In the genomic region with DNA sequence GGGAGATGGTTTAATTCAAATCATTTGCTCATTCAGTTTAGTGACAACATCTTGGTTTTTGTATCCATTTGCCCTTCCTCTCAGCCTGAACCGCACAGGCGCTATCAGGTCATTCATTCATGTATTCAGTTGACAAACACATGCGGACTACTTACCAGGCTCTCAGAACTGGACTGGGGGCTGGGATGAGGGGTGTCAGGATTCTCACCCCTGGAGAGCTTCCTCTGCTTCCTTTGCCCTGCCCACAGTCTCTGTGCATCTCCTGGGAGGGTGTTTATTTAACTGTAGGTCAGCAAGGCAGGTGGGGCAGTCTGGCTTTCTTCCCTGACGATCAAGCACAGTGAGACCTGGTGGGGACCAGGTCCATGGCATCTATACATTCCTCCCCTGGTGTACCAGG, we compare ENCODE assay signal across 28 mouse cellular contexts.
DNase-seq lines count a peak whose midpoint lies in the region; ATAC-seq and TF ChIP-seq lines count a peak whose summit lies in the region.
"Had no signal": no experiment of that assay in that cellular context is flagged by ENCODE, and none has a peak within 500 bp of the region (broad histone marks: within the 10 kb centered on the region; RNA-seq: fewer than 3 reads in every experiment).

No protein-coding gene starts in this region.

- no peaks in the 10 kb centered on the region for H3K27me3 ChIP-seq in embryonic facial prominence, embryonic 13.5 days
- H3K27me3 ChIP-seq in embryonic facial prominence, embryonic 10.5 days (replicated peaks; ENCODE audit: low read depth, poor library complexity, severe bottlenecking) = no peaks in the 10 kb centered on the region
- no peaks in the 10 kb centered on the region for H3K27me3 ChIP-seq in midbrain, embryonic 11.5 days (ENCODE audit: control insufficient read depth, insufficient read depth, low read length)
- H3K27me3 ChIP-seq in midbrain, embryonic 14.5 days (ENCODE audit: control insufficient read depth, insufficient read depth, low read length) = no peaks in the 10 kb centered on the region
- no peaks in the 10 kb centered on the region for H3K27me3 ChIP-seq in forebrain, embryonic 13.5 days
- no peaks in the 10 kb centered on the region for H3K27me3 ChIP-seq in hindbrain, embryonic 13.5 days
- H3K27me3 ChIP-seq: CH12.LX; embryonic facial prominence, embryonic 12.5 days; embryonic facial prominence, embryonic 15.5 days; forebrain, embryonic 12.5 days; forebrain, embryonic 15.5 days had no signal

- DNase-seq in embryonic facial prominence, embryonic 10.5 days (ENCODE audit: low spot score) = no peak
- DNase-seq in midbrain, embryonic 11.5 days (ENCODE audit: low spot score, missing footprints) = peak; percentile 2
- no peak for DNase-seq in midbrain, embryonic 14.5 days
- DNase-seq in ES-E14 (ENCODE audit: low read depth, low spot score) (no peak), ZHBTc4 (ENCODE audit: low read depth, low spot score) (peak; percentile 38)
- DNase-seq: adrenal gland, adult 2 months; adrenal gland, postnatal 10 days; adrenal gland, postnatal 25 days; B cell, adult 2 months; cerebellum, adult 11 months; cerebellum, adult 18-20 months; cerebellum, adult 8-10 months; cerebellum, adult 9-11 months; cerebellum, postnatal 14 days; cerebellum, postnatal 36 days; embryo, embryonic 11 days; forebrain, postnatal 0 days had no signal

- H3K9ac ChIP-seq in embryonic facial prominence, embryonic 13.5 days = no peak overlapping the region
- no peak overlapping the region for H3K9ac ChIP-seq in midbrain, embryonic 11.5 days (ENCODE audit: low read length)
- H3K9ac ChIP-seq in midbrain, embryonic 14.5 days (replicated peaks; ENCODE audit: low read length) = no peak overlapping the region
- no peak overlapping the region for H3K9ac ChIP-seq in ES-E14 (ENCODE audit: insufficient read depth, low read depth, low read length, poor library complexity, severe bottlenecking)
- H3K9ac ChIP-seq in forebrain, embryonic 13.5 days = no peak overlapping the region
- H3K9ac ChIP-seq in hindbrain, embryonic 13.5 days = no peak overlapping the region
- H3K9ac ChIP-seq: embryonic facial prominence, embryonic 12.5 days; embryonic facial prominence, embryonic 15.5 days; forebrain, embryonic 12.5 days; forebrain, embryonic 15.5 days; forebrain, postnatal 0 days had no signal

- H3K4me3 ChIP-seq in embryonic facial prominence, embryonic 13.5 days = no peak overlapping the region
- no peak overlapping the region for H3K4me3 ChIP-seq in embryonic facial prominence, embryonic 10.5 days
- no peak overlapping the region for H3K4me3 ChIP-seq in midbrain, embryonic 11.5 days (ENCODE audit: low read depth, low read length)
- no peak overlapping the region for H3K4me3 ChIP-seq in midbrain, embryonic 14.5 days (replicated peaks; ENCODE audit: low read depth, low read length)
- peak overlapping the region; percentile 5 to 9; a peak in 1 of 4 replicates for H3K4me3 ChIP-seq in ES-E14 (ENCODE audit: insufficient read depth in 1 of 2, low read depth in 1 of 2, low read length in 2 of 2, poor library complexity in 1 of 2, severe bottlenecking in 1 of 2)
- H3K4me3 ChIP-seq in forebrain, embryonic 13.5 days = no peak overlapping the region
- H3K4me3 ChIP-seq in hindbrain, embryonic 13.5 days = no peak overlapping the region
- H3K4me3 ChIP-seq: embryonic facial prominence, embryonic 12.5 days; embryonic facial prominence, embryonic 15.5 days; erythroblast, embryonic 14.5 days; forebrain, embryonic 10.5 days; forebrain, embryonic 12.5 days; forebrain, embryonic 15.5 days had no signal

- in situ Hi-C loops in ES-E14 (cut with MboI; ENCODE audit: low sequenced_read_pairs in 2 of 2, unreplicated experiment in 2 of 2) = no loop called here

- ATAC-seq in embryonic facial prominence, embryonic 13.5 days (ENCODE audit: insufficient number of reproducible peaks, insufficient read depth, low FRiP score, low TSS enrichment, low read depth) = no peak
- ATAC-seq in midbrain, embryonic 11.5 days (ENCODE audit: low FRiP score) = no peak
- ATAC-seq in midbrain, embryonic 14.5 days (ENCODE audit: low FRiP score, low TSS enrichment) = no peak
- no peak for ATAC-seq in forebrain, embryonic 13.5 days
- no peak for ATAC-seq in hindbrain, embryonic 13.5 days (ENCODE audit: low FRiP score)
- ATAC-seq: CD4-positive, CD25-positive, alpha-beta regulatory T cell, adult 4 months; forebrain, embryonic 15.5 days; forebrain, postnatal 0 days had no signal

- no peaks in the 10 kb centered on the region for H3K9me3 ChIP-seq in embryonic facial prominence, embryonic 13.5 days
- no peaks in the 10 kb centered on the region for H3K9me3 ChIP-seq in embryonic facial prominence, embryonic 10.5 days
- no peaks in the 10 kb centered on the region for H3K9me3 ChIP-seq in midbrain, embryonic 11.5 days (ENCODE audit: control insufficient read depth, low read length)
- H3K9me3 ChIP-seq in midbrain, embryonic 14.5 days (ENCODE audit: control insufficient read depth, low read length) = no peaks in the 10 kb centered on the region
- H3K9me3 ChIP-seq in ES-E14 (ENCODE audit: control insufficient read depth, insufficient read depth, low read depth, low read length) = peaks cover 5% of the 10 kb centered on the region; the same call in 1 of the 2 replicates
- H3K9me3 ChIP-seq in forebrain, embryonic 13.5 days (replicated peaks) = no peaks in the 10 kb centered on the region
- H3K9me3 ChIP-seq in hindbrain, embryonic 13.5 days = no peaks in the 10 kb centered on the region
- H3K9me3 ChIP-seq: embryonic facial prominence, embryonic 12.5 days; embryonic facial prominence, embryonic 15.5 days; forebrain, embryonic 10.5 days; forebrain, embryonic 12.5 days; forebrain, embryonic 15.5 days had no signal

- H3K4me1 ChIP-seq in embryonic facial prominence, embryonic 13.5 days = peaks cover 17% of the 10 kb centered on the region
- H3K4me1 ChIP-seq in embryonic facial prominence, embryonic 10.5 days = peaks cover 12% of the 10 kb centered on the region
- peaks cover 3% of the 10 kb centered on the region; the same call in 1 of the 2 replicates for H3K4me1 ChIP-seq in midbrain, embryonic 11.5 days (ENCODE audit: control insufficient read depth, insufficient read depth, low read length)
- no peaks in the 10 kb centered on the region for H3K4me1 ChIP-seq in midbrain, embryonic 14.5 days (ENCODE audit: control insufficient read depth, insufficient read depth, low read length)
- no peaks in the 10 kb centered on the region; a peak in 1 of 4 replicates for H3K4me1 ChIP-seq in ES-E14 (ENCODE audit: control insufficient read depth in 2 of 2, insufficient read depth in 2 of 2, low read length in 2 of 2, poor library complexity in 1 of 2)
- H3K4me1 ChIP-seq in forebrain, embryonic 13.5 days = peaks cover 8% of the 10 kb centered on the region; the same call in 1 of the 2 replicates
- peaks cover 7% of the 10 kb centered on the region; the same call in 1 of the 2 replicates for H3K4me1 ChIP-seq in hindbrain, embryonic 13.5 days (replicated peaks)

- WGBS in embryonic facial prominence, embryonic 13.5 days = 80% methylated on average over 4 of the region's 4 CpGs
- WGBS in embryonic facial prominence, embryonic 10.5 days = 86% methylated on average over 4 of the region's 4 CpGs
- 80% methylated on average over 4 of the region's 4 CpGs for WGBS in midbrain, embryonic 11.5 days
- 87% methylated on average over 4 of the region's 4 CpGs for WGBS in midbrain, embryonic 14.5 days
- WGBS in forebrain, embryonic 13.5 days = 80% methylated on average over 4 of the region's 4 CpGs
- 84% methylated on average over 4 of the region's 4 CpGs for WGBS in hindbrain, embryonic 13.5 days

- no peak overlapping the region for H3K4me2 ChIP-seq in embryonic facial prominence, embryonic 13.5 days
- H3K4me2 ChIP-seq in midbrain, embryonic 11.5 days = no peak overlapping the region
- no peak overlapping the region for H3K4me2 ChIP-seq in midbrain, embryonic 14.5 days (ENCODE audit: low read length)
- H3K4me2 ChIP-seq in forebrain, embryonic 13.5 days = no peak overlapping the region
- no peak overlapping the region for H3K4me2 ChIP-seq in hindbrain, embryonic 13.5 days
- H3K4me2 ChIP-seq: embryonic facial prominence, embryonic 12.5 days; embryonic facial prominence, embryonic 15.5 days; forebrain, embryonic 12.5 days; forebrain, embryonic 15.5 days had no signal

- no peaks in the 10 kb centered on the region for H3K36me3 ChIP-seq in embryonic facial prominence, embryonic 13.5 days
- H3K36me3 ChIP-seq in embryonic facial prominence, embryonic 10.5 days (replicated peaks) = no peaks in the 10 kb centered on the region
- no peaks in the 10 kb centered on the region for H3K36me3 ChIP-seq in midbrain, embryonic 11.5 days (ENCODE audit: control insufficient read depth, insufficient read depth, low read length)
- H3K36me3 ChIP-seq in midbrain, embryonic 14.5 days (ENCODE audit: control insufficient read depth, insufficient read depth, low read length) = no peaks in the 10 kb centered on the region
- peaks cover 2% of the 10 kb centered on the region for H3K36me3 ChIP-seq in ES-E14 (ENCODE audit: control insufficient read depth, insufficient read depth, low read length, poor library complexity, severe bottlenecking)
- no peaks in the 10 kb centered on the region for H3K36me3 ChIP-seq in forebrain, embryonic 13.5 days (ENCODE audit: poor library complexity, severe bottlenecking)
- no peaks in the 10 kb centered on the region for H3K36me3 ChIP-seq in hindbrain, embryonic 13.5 days
- H3K36me3 ChIP-seq: embryonic facial prominence, embryonic 12.5 days; embryonic facial prominence, embryonic 15.5 days; forebrain, embryonic 10.5 days; forebrain, embryonic 12.5 days; forebrain, embryonic 15.5 days had no signal

- H3K27ac ChIP-seq in embryonic facial prominence, embryonic 13.5 days = 0 out of 2 replicates have a peak overlapping the region, but pooled peaks have one; percentile 16
- H3K27ac ChIP-seq in embryonic facial prominence, embryonic 10.5 days (replicated peaks) = no peak overlapping the region
- H3K27ac ChIP-seq in midbrain, embryonic 11.5 days (ENCODE audit: low read depth, low read length) = no peak overlapping the region
- H3K27ac ChIP-seq in midbrain, embryonic 14.5 days (replicated peaks; ENCODE audit: low read depth, low read length) = no peak overlapping the region
- H3K27ac ChIP-seq in ES-E14 (ENCODE audit: insufficient read depth, low read depth, low read length, poor library complexity, severe bottlenecking) = peak overlapping the region; percentile 33; the same call in 1 of the 2 replicates
- no peak overlapping the region for H3K27ac ChIP-seq in forebrain, embryonic 13.5 days
- no peak overlapping the region for H3K27ac ChIP-seq in hindbrain, embryonic 13.5 days
- H3K27ac ChIP-seq: embryonic facial prominence, embryonic 12.5 days; forebrain, embryonic 10.5 days; forebrain, embryonic 12.5 days; forebrain, embryonic 15.5 days had no signal

TF ChIP-seq in ES-E14, 5 proteins besides CTCF, POLR2A, EP300 and RAD21:
- TF ChIP-seq MAFK (IDR thresholded peaks at IDR 0.05; ENCODE audit: insufficient read depth, low read depth, low read length) = no peak
- no peak for TF ChIP-seq CHD2 (IDR thresholded peaks at IDR 0.05; ENCODE audit: low read depth, low read length)
- no peak for TF ChIP-seq ZC3H11A (IDR thresholded peaks at IDR 0.05; ENCODE audit: borderline replicate concordance, low read depth, low read length)
- no peak for TF ChIP-seq HCFC1 (IDR thresholded peaks at IDR 0.05; ENCODE audit: borderline replicate concordance, insufficient read depth, low read length)
- no peak for TF ChIP-seq ZNF384 (IDR thresholded peaks at IDR 0.05; ENCODE audit: low read depth, low read length)

Comparison
In these comparisons a context has a peak if more than half of its experiments do, and no peak if none do; other contexts are left out.
1. H3K27ac ChIP-seq: peak in embryonic facial prominence, embryonic 13.5 days (single experiment) and ES-E14 (single experiment); none in embryonic facial prominence, embryonic 10.5 days (single experiment), midbrain, embryonic 11.5 days (single experiment), midbrain, embryonic 14.5 days (single experiment), forebrain, embryonic 13.5 days (single experiment) and hindbrain, embryonic 13.5 days (single experiment).
2. DNase-seq: peak in midbrain, embryonic 11.5 days (single experiment) and ZHBTc4 (single experiment); none in embryonic facial prominence, embryonic 10.5 days (single experiment), midbrain, embryonic 14.5 days (single experiment) and ES-E14 (single experiment).
3. H3K4me3 ChIP-seq: peak in ES-E14 (2 of 2); none in embryonic facial prominence, embryonic 13.5 days (single experiment), embryonic facial prominence, embryonic 10.5 days (single experiment), midbrain, embryonic 11.5 days (single experiment), midbrain, embryonic 14.5 days (single experiment), forebrain, embryonic 13.5 days (single experiment) and hindbrain, embryonic 13.5 days (single experiment).